Mouse (Mus musculus) cerebellum, adult 8-10 months (tissue): ENCODE data around the gene Rab5c.

Experiments used
- DNase-seq: peaks from one replicate; pipeline ENCODE4 v3.0.0; 2022

Gene Rab5c

GRCm38 (mm10) chr11:100738066-100738604 lies at the start of gene Rab5c:
TSS of gene Rab5c (minus strand) at chr11:100738215.
- DNase-seq = peak; percentile 98

DNA sequence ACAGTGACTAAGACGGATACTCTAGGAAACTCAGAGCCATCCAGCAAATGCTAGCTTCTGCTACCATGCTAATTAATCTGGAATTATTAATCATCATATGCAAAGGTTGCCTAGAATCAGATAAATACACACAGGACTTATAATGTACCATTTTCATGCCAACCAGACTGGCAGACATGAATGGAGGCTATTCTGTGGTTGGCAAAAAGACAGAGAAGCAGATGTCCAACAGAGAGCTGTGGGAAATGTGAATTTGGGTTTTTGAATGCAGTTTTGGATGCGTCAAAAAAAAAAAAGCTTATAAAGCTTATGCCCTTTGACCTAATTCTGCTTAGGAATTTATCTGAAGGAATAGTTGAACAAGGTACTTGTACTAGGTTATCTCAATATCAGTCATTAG lies 47.8 kb upstream of the Rab5c start:
- DNase-seq = no peak

DNA sequence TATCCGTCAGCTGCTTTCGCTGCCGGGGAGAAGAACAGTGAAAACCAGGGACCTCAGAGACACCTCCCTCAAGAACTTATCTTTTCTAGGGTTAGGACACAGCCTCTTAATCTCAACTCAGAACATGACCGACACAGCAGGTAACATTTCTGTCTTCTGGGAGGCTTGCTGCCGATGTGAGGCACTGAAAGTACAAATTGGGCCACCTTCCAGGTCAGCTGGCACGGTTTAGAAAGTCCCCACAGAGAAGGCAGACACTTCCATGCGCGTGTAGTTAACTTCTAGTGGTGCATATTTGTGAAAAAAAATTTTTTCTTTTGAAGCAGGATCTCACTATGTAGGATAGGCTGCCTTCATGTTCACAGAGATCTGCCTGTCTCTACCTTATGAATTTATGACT lies 46.3 kb upstream of the Rab5c start:
- DNase-seq = no peak

- DNase-seq = no peak
These were observed 44.6 kb upstream of the Rab5c start for GRCm38 (mm10) chr11:100782568-100782967.

DNA sequence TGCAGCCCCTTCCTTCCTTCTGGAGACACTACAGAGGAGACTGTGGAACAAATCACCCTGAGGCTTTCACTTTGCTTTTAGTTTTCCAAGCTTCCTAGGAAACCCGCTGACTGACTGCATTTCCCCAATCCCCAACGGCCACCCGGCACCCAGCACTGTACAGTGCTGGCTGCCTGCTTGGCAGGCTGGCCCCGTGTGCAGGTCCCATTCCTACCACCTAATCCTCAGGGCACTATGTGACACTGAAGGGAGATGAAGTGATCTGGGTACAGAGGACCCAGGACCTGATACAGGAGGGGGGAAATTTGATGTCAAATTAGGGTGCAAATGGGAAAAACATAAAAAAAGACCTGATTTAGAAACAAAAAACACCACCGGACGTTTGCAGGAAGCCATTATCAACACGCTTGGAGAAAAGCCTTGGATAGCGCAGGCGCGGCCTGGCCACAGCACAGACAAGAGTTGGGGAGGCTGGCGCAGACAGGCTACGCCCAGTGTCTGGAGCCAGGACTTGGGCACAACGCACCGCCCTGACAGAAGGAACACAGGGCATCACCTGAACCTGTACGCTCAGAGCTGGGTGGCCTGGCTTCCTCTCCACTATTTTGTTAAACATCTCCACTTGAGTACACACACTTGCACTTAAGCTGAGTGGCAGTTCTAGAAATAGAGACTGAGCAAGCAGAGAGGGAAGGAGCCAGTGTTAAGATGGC lies 43.9 kb upstream of the Rab5c start:
- no peak for DNase-seq

- DNase-seq = no peak
These were observed 42.2 kb upstream of the Rab5c start for GRCm38 (mm10) chr11:100780247-100780646.

DNA sequence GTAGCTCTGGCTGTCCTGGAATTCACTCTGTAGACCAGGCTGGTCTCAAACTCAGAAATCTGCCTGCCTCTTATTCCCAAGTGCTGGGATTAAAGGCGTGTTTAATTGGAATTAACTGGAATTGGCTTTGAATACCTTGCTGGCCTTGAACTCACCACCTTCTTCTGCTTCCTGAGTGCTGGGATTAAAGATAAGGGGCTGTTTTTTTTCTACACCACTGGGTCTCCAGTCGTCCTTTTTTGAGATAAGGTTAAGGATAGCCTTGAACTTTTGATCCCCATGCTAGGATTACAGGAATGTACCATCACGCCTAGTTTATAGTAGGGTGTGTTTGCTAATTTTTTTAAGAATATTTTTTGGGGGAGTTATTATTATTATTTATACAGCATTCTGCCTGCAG lies 40.1 kb upstream of the Rab5c start:
- no peak for DNase-seq

DNA sequence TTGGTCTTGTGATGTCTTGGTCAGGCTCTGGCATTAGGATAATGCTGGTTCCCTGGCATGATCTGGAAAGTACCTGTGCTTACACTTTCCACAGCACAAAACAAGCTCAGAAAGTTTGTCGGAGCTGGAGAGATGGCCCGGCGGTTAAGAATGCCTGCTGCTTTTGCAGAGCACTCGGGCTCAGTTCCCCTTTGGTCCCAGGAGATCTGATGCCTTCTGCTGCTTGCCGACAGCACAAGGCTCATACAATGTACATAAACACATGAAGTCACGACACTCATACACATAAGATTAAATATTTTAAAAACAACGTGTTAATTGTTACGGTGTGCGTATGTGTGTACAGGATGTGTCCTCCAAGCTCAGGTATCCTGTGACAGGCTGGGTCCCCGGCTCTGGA lies 37.9 kb upstream of the Rab5c start:
- DNase-seq = no peak

- DNase-seq = no peak
These were observed 36.2 kb upstream of the Rab5c start for GRCm38 (mm10) chr11:100774261-100774660.

- peak; percentile 56 for DNase-seq
These were observed 32.8 kb upstream of the Rab5c start, which contains the start of gene Ghdc for GRCm38 (mm10) chr11:100770646-100771408. TSS of gene Ghdc (minus strand) at chr11:100770957.

GRCm38 (mm10) chr11:100769980-100770379 lies 32.0 kb upstream of the Rab5c start:
- no peak for DNase-seq

DNA sequence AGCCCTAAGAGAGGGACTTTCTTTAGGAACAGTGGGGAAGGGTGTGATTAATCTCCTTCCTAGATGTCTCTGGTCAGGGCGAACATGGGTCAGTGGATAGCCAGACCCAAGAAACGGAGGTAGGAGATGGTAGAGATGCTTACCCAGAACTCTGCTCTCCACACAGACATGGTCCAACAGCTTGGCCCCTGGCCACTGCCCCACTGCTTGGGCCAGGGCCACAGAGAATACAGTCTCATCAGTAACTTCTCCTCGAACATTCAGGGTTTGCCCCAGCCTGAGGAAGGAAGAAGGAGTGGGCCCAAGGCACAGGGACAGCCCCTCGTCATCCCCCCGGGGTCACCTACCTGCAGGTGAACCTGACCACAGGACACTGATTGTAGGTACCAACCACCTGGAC lies 29.9 kb upstream of the Rab5c start:
- no peak for DNase-seq

- no peak for DNase-seq
These were observed 28.7 kb upstream of the Rab5c start for GRCm38 (mm10) chr11:100766726-100767125.

DNA sequence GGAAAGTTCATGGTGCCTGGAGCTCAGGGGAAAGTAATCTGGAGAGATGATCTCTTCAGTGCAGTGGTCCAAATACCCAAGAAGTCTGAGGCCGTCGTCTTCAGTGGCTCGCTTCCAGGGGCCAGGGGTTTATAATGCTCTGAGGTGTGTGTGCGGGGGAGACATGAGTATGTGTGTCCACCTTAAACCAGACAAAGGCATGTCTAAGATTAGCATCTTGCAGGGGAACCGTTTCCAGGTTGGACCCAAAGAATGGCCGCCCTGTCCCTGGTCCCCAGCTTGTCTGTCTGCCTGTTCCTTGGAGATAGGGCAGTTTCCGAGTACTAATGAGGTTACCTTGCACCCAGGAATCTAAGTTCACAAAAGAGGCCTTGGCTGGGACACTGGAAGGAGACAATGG lies 24.8 kb upstream of the Rab5c start, which contains the start of gene Hcrt:
TSS of gene Hcrt (minus strand) at position 101 of the 400 bp plus-strand sequence.
- no peak for DNase-seq

DNA sequence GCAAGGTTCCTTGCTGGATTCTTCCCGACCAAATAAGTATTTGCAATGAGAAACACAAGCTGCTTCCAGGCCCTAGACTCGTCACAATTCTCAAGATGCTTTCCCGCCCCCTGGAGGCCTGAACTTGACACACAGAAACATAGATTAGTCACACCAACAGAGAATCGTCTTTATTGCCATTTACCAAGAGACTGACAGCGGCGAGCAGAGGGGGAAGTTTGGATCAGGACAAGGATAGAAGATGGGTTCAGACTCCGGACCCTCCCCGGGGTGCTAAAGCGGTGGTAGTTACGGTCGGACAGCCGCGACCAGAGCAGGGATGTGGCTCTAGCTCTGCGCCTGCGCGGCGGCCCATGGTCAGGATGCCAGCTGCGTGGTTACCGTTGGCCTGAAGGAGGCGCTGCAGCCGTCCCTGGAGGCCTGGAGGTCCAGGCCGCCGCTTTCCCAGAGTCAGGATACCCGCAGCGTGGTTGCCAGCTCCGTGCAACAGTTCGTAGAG lies 23.6 kb upstream of the Rab5c start:
- peak; percentile 95 for DNase-seq

DNA sequence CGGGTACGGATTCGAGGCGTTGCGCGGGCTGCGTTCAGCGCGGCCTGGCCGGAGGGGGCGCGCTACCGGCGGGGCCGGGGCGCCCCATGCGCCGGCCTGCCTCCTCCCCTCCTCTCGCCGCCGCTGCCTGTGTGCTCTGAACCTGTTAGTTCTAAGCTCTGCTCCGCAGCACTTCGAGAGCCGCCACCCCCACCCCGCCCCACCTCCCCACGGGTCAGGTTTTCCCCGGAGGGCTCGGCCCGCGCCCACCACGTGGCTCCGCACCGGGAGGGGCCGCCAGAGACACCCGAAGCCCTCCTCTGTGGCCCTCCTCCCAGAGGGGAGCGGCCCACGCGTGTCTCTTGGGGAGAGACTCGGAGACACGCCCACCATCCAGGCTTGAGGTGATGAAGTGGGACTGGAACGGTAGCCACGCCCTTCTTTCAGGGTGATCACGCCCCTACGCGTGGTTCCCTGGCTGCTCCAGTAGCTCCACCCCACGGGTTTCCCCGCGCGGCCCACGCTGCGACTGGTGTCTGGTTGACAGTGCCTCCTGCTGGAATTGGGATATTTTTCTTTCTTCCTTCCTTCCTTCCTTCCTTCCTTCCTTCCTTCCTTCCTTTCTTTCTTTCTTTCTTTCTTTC lies 21.7 kb upstream of the Rab5c start, which contains the start of gene Kcnh4:
TSS of gene Kcnh4 (minus strand) at position 332 of the 623 bp plus-strand sequence.
- DNase-seq = no peak

DNA sequence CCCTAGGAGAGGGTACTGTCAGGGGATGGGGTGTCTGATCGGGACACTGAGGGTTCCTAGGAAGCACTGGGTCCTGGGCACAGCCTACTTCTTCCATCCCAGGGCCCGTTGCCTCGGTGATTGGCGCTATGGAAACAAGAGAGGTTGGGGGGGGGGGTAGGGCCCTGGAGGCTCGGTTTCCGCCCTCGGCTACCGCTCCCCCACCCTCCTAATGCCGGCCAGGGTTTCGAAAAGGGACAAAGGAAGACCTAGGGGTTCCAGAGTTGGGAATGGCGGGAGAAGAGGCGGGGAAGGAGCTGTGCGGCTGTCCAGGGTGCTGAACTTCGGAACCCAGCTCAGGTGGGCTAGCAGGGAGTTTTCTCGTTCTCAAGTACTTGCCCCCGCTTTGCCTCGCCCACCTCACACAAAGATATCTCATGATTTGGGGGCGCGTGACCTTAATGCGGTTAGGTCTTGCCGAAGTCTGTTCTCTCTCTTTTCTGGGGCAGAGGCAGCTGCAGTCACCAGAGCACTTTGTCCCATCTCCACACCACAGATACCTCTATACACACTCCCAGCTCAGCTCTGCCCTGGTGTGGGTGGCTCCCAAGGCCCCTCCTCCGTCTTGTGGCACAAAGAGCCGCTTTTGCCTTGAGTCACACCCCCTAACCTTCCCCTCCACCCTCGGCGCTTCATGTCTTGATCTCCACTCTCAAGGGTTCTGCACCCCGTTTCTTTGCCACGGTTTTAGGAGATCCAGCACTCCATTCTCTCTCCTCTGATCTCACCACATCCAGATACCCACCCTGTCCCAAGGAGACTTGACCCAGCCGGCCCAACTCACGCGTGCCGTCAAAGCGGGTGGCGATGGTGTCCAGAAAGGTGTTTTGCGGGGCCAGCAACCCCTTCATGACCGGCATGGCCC lies 20.9 kb upstream of the Rab5c start:
- DNase-seq = no peak

DNA sequence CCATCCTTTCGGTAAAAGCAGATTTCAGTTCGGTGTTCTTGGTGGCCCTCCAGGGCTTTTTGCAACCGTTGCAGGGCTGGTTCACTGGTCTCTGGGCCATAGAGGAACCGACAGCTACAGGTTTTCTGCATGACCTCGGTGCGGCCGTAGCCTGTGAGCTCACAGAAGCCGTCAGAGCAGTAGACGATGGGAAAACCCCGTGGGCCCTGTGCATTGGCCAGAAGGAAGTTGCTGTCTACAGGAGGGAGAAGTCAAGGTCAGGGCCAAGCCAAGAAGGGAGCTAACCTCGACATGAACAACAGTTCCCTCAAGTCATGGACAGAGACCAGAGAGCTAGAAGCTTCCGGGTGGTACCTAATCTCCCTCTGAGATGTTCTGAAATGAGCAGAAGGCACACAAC lies 19.6 kb upstream of the Rab5c start:
- no peak for DNase-seq

DNA sequence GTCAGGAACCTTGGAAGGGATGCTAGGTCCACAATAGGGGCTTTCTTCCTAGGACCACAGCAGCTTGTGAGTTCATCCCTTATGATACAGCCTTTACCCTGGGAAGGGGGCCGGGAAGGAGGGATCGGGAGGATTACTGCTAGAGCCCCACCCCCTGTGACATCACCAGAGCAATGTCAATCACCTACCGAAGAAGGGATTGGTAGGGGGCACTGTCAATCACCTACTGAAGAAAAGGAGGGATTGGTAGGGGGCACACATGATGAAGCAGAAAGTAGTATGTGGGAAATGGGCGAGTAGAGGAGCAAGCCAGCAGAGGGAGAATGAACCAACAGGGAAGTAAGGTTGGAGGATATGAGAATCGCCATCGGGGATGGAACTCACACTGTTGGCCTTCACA lies 18.5 kb upstream of the Rab5c start:
- DNase-seq = no peak

DNA sequence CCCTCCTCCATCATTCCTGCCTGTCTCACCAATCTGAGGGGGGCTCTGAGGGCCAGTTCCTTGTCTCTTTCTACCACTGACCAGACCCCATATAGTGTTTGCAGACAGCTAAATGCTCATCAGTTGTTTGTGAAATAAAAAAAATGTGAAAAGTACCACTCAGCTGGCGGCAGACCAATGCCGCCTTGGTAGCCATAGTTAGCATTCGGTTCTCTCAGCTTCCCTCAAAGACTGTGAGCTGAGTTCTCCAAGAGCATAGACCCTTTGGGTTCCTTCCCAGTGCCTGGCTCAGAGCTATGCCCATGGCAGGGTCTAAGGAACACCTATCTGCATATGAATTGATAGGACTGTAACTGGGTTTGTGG lies 16.7 kb upstream of the Rab5c start:
- DNase-seq = no peak

DNA sequence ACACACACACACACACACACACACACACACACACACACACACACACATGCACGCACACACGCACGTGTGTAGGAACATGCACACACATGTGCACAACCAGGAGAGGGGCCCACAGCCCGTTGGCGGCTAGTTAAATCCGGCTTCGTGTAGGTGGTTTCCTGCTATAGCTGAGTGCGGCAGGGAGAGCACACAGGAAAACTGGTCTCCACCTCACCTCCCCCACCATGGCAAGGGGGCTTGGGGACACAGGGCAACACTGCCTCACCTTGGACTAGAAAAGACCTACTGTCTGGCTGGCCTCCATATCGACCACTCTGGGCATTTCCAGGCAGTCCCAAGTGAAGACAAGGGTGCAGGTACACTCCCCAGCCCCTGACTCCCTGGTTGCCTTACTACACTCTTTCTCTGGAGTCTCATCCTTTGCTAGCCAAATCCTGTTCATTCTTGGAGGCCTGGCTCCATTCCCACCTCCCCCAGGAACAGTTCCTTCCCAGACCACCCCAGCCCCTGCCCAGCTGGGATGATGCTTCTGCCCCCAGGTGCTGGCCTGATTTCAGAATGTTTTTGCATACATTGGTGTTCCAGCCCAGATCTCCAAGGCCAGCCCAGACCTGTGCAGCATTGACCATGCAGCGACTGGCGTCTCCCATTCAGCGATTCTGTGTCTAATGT lies 16.1 kb upstream of the Rab5c start:
- no peak for DNase-seq

DNA sequence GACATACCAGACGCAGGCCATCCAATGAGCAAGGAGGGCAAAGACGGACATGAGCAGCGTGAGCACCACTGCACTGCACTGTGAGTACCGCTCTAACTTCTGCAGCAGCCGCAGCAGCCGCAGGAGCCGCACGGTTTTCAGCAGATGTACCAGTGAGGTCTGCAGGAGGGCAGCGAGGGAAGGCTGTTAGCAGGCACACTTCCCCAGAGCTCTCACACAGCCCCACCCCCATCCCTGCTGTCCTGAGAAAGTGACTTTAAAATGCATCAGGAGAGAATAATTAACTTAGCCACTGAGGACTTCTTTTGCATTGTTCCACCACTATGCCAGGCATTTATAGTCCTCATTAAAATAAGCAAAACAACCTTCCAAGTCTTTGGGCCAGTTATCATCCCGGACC lies 14.3 kb upstream of the Rab5c start:
- DNase-seq = no peak
